Mouse (Mus musculus) CD8-positive naive resting alpha-beta T cell, adult 57 days (primary cell): Measurements from ENCODE around the gene Saa3. TPM values are rescaled to one million over a fixed set of nuclear protein-coding genes. Genes with fewer than 3 reads are reported as not detected.

ENCODE experiments used
- total RNA-seq: library from RNA; stranded (reverse); gene quantifications from one replicate; pipeline ENCODE4 v1.2.4, GENCODE M21; 2023

Saa3 gene
- not detected for total RNA-seq

DNA sequence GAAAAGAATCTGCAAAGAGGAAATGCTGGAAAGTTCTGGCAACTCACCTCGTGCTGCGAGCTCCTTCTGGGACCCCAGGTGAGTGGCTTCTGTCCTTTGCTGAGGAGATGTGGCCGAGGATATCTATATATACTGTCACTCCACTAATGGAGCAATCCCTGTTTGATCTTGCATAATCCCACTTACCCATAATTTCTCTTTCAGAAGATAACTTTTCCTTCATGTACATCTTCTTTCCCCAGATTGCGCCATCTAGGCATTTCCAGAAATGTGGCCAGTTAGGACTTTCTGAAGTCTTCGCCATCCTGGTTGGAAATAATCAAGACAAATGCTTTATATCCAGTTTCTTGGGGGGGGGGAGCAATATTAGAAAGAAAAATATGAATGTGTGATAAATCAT is at the start of gene Saa3:
TSS of gene Saa3 (minus strand) at position 101 of the 400 bp plus-strand sequence.

DNA sequence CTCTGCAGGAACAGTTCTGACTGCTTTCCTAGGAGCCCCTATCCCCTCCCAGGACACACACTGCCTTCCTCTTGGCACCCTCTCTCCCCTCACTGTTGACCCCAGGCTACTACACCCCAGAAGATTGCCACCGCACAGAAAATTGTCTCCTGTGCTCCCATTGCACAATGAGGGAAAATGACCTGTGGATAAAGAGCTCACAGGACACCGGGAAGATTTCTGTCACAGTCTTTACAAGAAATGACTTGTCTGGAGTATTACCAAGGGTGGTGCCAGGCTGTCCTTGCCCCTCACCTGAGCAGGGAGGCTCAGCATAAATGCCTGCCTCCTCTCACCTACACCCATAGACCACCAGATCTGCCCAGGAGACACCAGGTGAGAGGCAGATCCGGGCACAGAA is 36.0 kb upstream of the Saa3 start, which contains the start of gene Saa2:
TSS of gene Saa2 (plus strand) at position 301 of the 400 bp plus-strand sequence.

GRCm38 (mm10) chr7:46742880-46743279 is 27.4 kb upstream of the Saa3 start, which contains the start of gene Saa1:
TSS of gene Saa1 (minus strand) at chr7:46742980.

GRCm38 (mm10) chr7:46732458-46732857 is 17.0 kb upstream of the Saa3 start, which contains the start of gene Saa4:
TSS of gene Saa4 (minus strand) at chr7:46732603.

DNA sequence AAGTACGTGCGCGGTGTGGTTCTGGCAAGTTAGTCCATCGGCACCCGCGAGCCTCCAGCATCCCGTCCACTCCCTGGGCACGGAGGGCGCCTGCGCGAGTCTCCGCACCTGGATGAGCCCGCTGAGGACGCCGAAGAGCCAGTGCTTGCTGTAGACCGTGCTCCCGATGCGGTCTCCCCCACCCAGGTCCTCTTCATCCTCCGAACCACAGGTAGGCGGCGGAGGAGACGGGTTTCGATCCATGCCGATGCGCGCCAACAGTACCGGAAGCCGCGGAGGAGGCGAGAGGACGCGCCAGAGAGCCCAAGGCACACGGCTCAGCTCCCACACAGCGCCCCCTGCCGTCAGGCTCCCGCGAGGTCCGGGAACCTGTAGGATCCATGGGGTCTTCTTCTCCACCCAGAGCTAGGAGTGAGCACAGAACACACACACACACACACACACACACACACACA is 5.1 kb downstream of the Saa3 start, which contains the start of gene Saal1:
TSS of gene Saal1 (minus strand) at position 291 of the 455 bp plus-strand sequence.

GRCm38 (mm10) chr7:46672160-46672672 is 43.3 kb downstream of the Saa3 start, which contains the start of gene Tph1:
TSS of gene Tph1 (minus strand) at chr7:46672537.

Other genes starting within 250 kb of the Saa3 start
- gene Sergef, start 75.9 kb downstream of the Saa3 start, total RNA-seq = 17.8 TPM
- gene Tph1, start 43.2 kb downstream of the Saa3 start, total RNA-seq = not detected
- 15.2 TPM for gene Saal1, start 5.0 kb downstream of the Saa3 start, total RNA-seq
- not detected for gene Saa4, start 16.9 kb upstream of the Saa3 start, total RNA-seq
- not detected for gene Saa1, start 27.3 kb upstream of the Saa3 start, total RNA-seq
- gene Saa2, start 36.1 kb upstream of the Saa3 start, total RNA-seq = not detected
- gene Hps5, start 80.4 kb upstream of the Saa3 start, total RNA-seq = 40.6 TPM
- gene Gtf2h1, start 80.4 kb upstream of the Saa3 start, total RNA-seq = 52.7 TPM
- gene Ldha, start 125.8 kb upstream of the Saa3 start, total RNA-seq = 212 TPM
- gene Ldhc, start 145.5 kb upstream of the Saa3 start, total RNA-seq = not detected
- gene Tsg101, start 204.3 kb upstream of the Saa3 start, total RNA-seq = 54.3 TPM
- 4.4 TPM for gene Uevld, start 242.8 kb upstream of the Saa3 start, total RNA-seq